ENCODE assay signal across 14 mouse cellular contexts in genomic region chr17:70806600-70806999, GRCm38 (mm10).
"Had no signal": no experiment of that assay in that cellular context is flagged by ENCODE, and none has a peak within 500 bp of the region (broad histone marks: within the 10 kb centered on the region; RNA-seq: fewer than 3 reads in every experiment).

No protein-coding gene starts in this region.

- H3K9me3 ChIP-seq: limb, embryonic 12.5 days; liver, embryonic 13.5 days; lung, embryonic 15.5 days; midbrain, embryonic 12.5 days; neural tube, embryonic 13.5 days had no signal

- H3K4me1 ChIP-seq: liver, embryonic 13.5 days; lung, embryonic 15.5 days; midbrain, embryonic 12.5 days; neural tube, embryonic 13.5 days had no signal

- H3K4me3 ChIP-seq: layer of hippocampus, adult 2 months; limb, embryonic 12.5 days; liver, embryonic 13.5 days; lung, embryonic 15.5 days; midbrain, embryonic 12.5 days; neural tube, embryonic 13.5 days had no signal

- DNase-seq: kidney, postnatal 10 days; kidney, postnatal 4 days; liver; liver, embryonic 13.5 days; liver, postnatal 0 days; right cerebral cortex, adult 18-20 months; right cerebral cortex, postnatal 4 days; spleen, adult 18-20 months; thymus, postnatal 36 days had no signal

- H3K36me3 ChIP-seq: limb, embryonic 12.5 days; liver, embryonic 13.5 days; lung, embryonic 15.5 days; midbrain, embryonic 12.5 days; neural tube, embryonic 13.5 days had no signal

- H3K27me3 ChIP-seq: limb, embryonic 12.5 days; lung, embryonic 15.5 days; neural tube, embryonic 13.5 days had no signal
